Mouse (Mus musculus): ENCODE results near the gene Atp2b4. TPM values are rescaled to one million over a fixed set of nuclear protein-coding genes. Genes with fewer than 3 reads are reported as not detected.

The Atp2b4 gene
- total and polyA plus RNA-seq, 2 experiments: 0.86 to 2.4 TPM

GRCm38 (mm10) chr1:133754317-133754868 is 46.4 kb downstream of the Atp2b4 start:
- Histone ChIP-seq H3K79me2 (ENCODE audit: control insufficient read depth, insufficient read depth, low read length) (no peaks in the 10 kb centered on the region), H3K9ac (ENCODE audit: low read depth, low read length) (no peak overlapping the region), H3K36me3 (ENCODE audit: control insufficient read depth, insufficient read depth, low read length) (no peaks in the 10 kb centered on the region), H3K4me3 (ENCODE audit: insufficient read depth, low read depth, low read length) (no peak overlapping the region), H3K4me1 (ENCODE audit: control insufficient read depth, insufficient read depth, low read length) (no peaks in the 10 kb centered on the region; the same call in 1 of the 2 replicates), H3K27ac (replicated peaks; ENCODE audit: insufficient read depth, low read depth, low read length) (no peak overlapping the region), H3K27me3 (ENCODE audit: control insufficient read depth, insufficient read depth, low read length) (no peaks in the 10 kb centered on the region)
- TF ChIP-seq CTCF (IDR thresholded peaks at IDR 0.05; ENCODE audit: low read depth, low read length): no peak
- no peak for TF ChIP-seq POLR2A (IDR thresholded peaks at IDR 0.05; ENCODE audit: extremely low read depth, insufficient read depth, low read length)
- DNase-seq (ENCODE audit: extremely low read depth, low read depth, low spot score): no peak
- WGBS: 80% methylated on average over 4 of the region's 4 CpGs

GRCm38 (mm10) chr1:133753325-133753724 is 47.5 kb downstream of the Atp2b4 start:
- H3K9ac ChIP-seq (ENCODE audit: low read depth, low read length): no peak overlapping the region
- TF ChIP-seq CTCF (IDR thresholded peaks at IDR 0.05; ENCODE audit: low read depth, low read length) (no peak), POLR2A (IDR thresholded peaks at IDR 0.05; ENCODE audit: extremely low read depth, insufficient read depth, low read length) (no peak)
- no peaks in the 10 kb centered on the region for H3K79me2 ChIP-seq (ENCODE audit: control insufficient read depth, insufficient read depth, low read length)
- no peak for DNase-seq (ENCODE audit: extremely low read depth, low read depth, low spot score)
- H3K36me3 ChIP-seq (ENCODE audit: control insufficient read depth, insufficient read depth, low read length): no peaks in the 10 kb centered on the region
- H3K27ac ChIP-seq (replicated peaks; ENCODE audit: insufficient read depth, low read depth, low read length): no peak overlapping the region
- WGBS: 86% methylated on average over 8 of the region's 8 CpGs
- no peaks in the 10 kb centered on the region for H3K4me1 ChIP-seq (ENCODE audit: control insufficient read depth, insufficient read depth, low read length)
- no peak overlapping the region for H3K4me3 ChIP-seq (ENCODE audit: insufficient read depth, low read depth, low read length)
- H3K27me3 ChIP-seq (ENCODE audit: control insufficient read depth, insufficient read depth, low read length): no peaks in the 10 kb centered on the region

DNA sequence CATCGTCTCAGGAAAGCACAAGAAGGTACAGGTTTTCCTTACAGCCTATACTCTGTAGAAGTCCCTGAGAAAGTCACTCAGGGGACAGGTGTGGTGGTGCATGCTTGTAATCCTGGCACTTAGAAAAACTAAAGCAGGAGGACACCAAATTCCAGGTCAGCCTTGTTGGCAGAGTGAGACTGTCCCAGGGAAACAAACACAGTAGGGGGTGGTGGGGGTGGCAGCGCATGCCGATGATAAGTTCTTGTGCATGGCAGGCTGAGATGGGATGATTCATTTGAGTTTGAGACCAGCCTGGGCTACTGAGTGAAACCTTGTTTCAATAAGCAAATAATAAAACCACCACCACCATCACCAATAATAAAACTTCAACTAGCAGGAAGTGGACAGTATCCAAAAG is 49.2 kb downstream of the Atp2b4 start:
- Histone ChIP-seq H3K27me3 (ENCODE audit: control insufficient read depth, insufficient read depth, low read length) (no peaks in the 10 kb centered on the region), H3K79me2 (ENCODE audit: control insufficient read depth, insufficient read depth, low read length) (no peaks in the 10 kb centered on the region), H3K27ac (replicated peaks; ENCODE audit: insufficient read depth, low read depth, low read length) (no peak overlapping the region), H3K4me1 (ENCODE audit: control insufficient read depth, insufficient read depth, low read length) (no peaks in the 10 kb centered on the region), H3K4me3 (ENCODE audit: insufficient read depth, low read depth, low read length) (no peak overlapping the region), H3K9ac (ENCODE audit: low read depth, low read length) (no peak overlapping the region), H3K36me3 (ENCODE audit: control insufficient read depth, insufficient read depth, low read length) (no peaks in the 10 kb centered on the region)
- DNase-seq (ENCODE audit: extremely low read depth, low read depth, low spot score): no peak
- 84% methylated on average over 3 of the region's 3 CpGs for WGBS
- TF ChIP-seq CTCF (IDR thresholded peaks at IDR 0.05; ENCODE audit: low read depth, low read length): no peak
- no peak for TF ChIP-seq POLR2A (IDR thresholded peaks at IDR 0.05; ENCODE audit: extremely low read depth, insufficient read depth, low read length)

DNA sequence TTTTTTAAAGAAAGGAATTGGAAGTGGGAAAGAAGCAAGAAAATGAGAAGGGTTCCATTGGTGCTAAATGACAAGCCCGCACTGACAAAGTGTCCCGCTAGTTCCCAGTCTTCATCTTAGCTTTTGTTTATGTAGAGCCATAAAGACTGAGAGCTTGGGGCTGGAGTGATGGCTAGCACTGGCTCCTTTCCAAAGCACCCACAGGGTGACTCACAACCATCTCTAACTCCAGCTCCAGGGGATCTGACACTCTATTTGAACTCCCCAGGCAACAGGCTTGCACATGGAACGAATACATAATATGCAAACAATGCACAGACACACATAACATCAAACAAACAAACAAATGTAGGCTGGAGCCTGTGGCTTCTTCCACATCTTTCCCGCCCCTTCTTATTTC is 50.9 kb downstream of the Atp2b4 start:
- WGBS: 89% methylated on average over 4 of the region's 4 CpGs
- DNase-seq (ENCODE audit: extremely low read depth, low read depth, low spot score): no peak
- TF ChIP-seq POLR2A (IDR thresholded peaks at IDR 0.05; ENCODE audit: extremely low read depth, insufficient read depth, low read length) (no peak), CTCF (IDR thresholded peaks at IDR 0.05; ENCODE audit: low read depth, low read length) (no peak)
- Histone ChIP-seq H3K27me3 (ENCODE audit: control insufficient read depth, insufficient read depth, low read length) (no peaks in the 10 kb centered on the region), H3K27ac (replicated peaks; ENCODE audit: insufficient read depth, low read depth, low read length) (no peak overlapping the region), H3K4me1 (ENCODE audit: control insufficient read depth, insufficient read depth, low read length) (no peaks in the 10 kb centered on the region), H3K79me2 (ENCODE audit: control insufficient read depth, insufficient read depth, low read length) (no peaks in the 10 kb centered on the region), H3K4me3 (ENCODE audit: insufficient read depth, low read depth, low read length) (no peak overlapping the region), H3K9ac (ENCODE audit: low read depth, low read length) (no peak overlapping the region), H3K36me3 (ENCODE audit: control insufficient read depth, insufficient read depth, low read length) (no peaks in the 10 kb centered on the region)

DNA sequence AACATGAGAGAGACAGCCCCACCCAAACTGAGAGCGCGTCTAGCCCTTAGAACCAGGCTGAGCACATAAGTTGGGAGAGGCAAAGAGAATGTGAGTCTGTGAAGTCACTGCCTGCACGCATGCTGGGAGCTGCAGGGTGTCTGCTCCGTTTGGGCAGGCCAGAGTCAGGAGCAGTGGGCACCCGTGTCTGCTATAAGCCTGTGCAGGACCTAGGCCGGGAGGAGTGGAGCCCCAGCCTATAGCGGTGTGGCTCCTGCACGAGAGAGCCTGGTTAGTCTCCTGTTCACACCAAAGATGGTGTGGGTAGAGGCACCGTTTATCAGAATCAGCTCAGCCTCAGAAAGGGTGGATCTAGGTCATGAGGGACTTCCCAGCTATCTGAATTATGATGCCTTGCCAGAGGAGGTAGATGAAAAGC is 55.8 kb downstream of the Atp2b4 start:
- H3K27me3 ChIP-seq (ENCODE audit: control insufficient read depth, insufficient read depth, low read length): no peaks in the 10 kb centered on the region
- 73% methylated on average over 9 of the region's 9 CpGs for WGBS
- H3K36me3 ChIP-seq (ENCODE audit: control insufficient read depth, insufficient read depth, low read length): no peaks in the 10 kb centered on the region
- H3K27ac ChIP-seq (replicated peaks; ENCODE audit: insufficient read depth, low read depth, low read length): no peak overlapping the region
- no peak for DNase-seq (ENCODE audit: extremely low read depth, low read depth, low spot score)
- no peak overlapping the region for H3K9ac ChIP-seq (ENCODE audit: low read depth, low read length)
- TF ChIP-seq CTCF (IDR thresholded peaks at IDR 0.05; ENCODE audit: low read depth, low read length): no peak
- no peak for TF ChIP-seq POLR2A (IDR thresholded peaks at IDR 0.05; ENCODE audit: extremely low read depth, insufficient read depth, low read length)
- H3K4me1 ChIP-seq (ENCODE audit: control insufficient read depth, insufficient read depth, low read length): no peaks in the 10 kb centered on the region
- H3K79me2 ChIP-seq (ENCODE audit: control insufficient read depth, insufficient read depth, low read length): no peaks in the 10 kb centered on the region
- H3K4me3 ChIP-seq (ENCODE audit: insufficient read depth, low read depth, low read length): no peak overlapping the region

- H3K4me3 ChIP-seq (ENCODE audit: insufficient read depth, low read depth, low read length): no peak overlapping the region
- H3K79me2 ChIP-seq (ENCODE audit: control insufficient read depth, insufficient read depth, low read length): no peaks in the 10 kb centered on the region
- no peaks in the 10 kb centered on the region for H3K36me3 ChIP-seq (ENCODE audit: control insufficient read depth, insufficient read depth, low read length)
- no peak for DNase-seq (ENCODE audit: extremely low read depth, low read depth, low spot score)
- 67% methylated on average over 4 of the region's 4 CpGs for WGBS
- H3K4me1 ChIP-seq (ENCODE audit: control insufficient read depth, insufficient read depth, low read length): no peaks in the 10 kb centered on the region
- H3K27me3 ChIP-seq (ENCODE audit: control insufficient read depth, insufficient read depth, low read length): no peaks in the 10 kb centered on the region
- TF ChIP-seq POLR2A (IDR thresholded peaks at IDR 0.05; ENCODE audit: extremely low read depth, insufficient read depth, low read length): no peak
- TF ChIP-seq CTCF (IDR thresholded peaks at IDR 0.05; ENCODE audit: low read depth, low read length): no peak
- H3K27ac ChIP-seq (replicated peaks; ENCODE audit: insufficient read depth, low read depth, low read length): no peak overlapping the region
- no peak overlapping the region for H3K9ac ChIP-seq (ENCODE audit: low read depth, low read length)
Measured at GRCm38 (mm10) chr1:133744609-133745008, 56.2 kb downstream of the Atp2b4 start.
